Mouse (Mus musculus) kidney, postnatal 4 days (tissue): ENCODE measurements around the gene Tmem126a.

Source experiments
- DNase-seq, 2 experiments: peaks; one replicate each; pipeline ENCODE4 v3.0.0; 2021; ENCODE audit warnings: mixed read lengths in 2 of 2

The Tmem126a gene

GRCm38 (mm10) chr7:90456845-90457468 is at the start of gene Tmem126a:
Gene Tmem126a, minus strand, starts transcription at chr7:90457229.
- DNase-seq, result peak; percentile 86 to 92

GRCm38 (mm10) chr7:90482607-90483006 is 25.6 kb upstream of the Tmem126a start:
- no peak for DNase-seq

- DNase-seq, result no peak
Observed at GRCm38 (mm10) chr7:90476313-90477245, 19.6 kb upstream of the Tmem126a start, which contains the start of gene Dlg2. Gene Dlg2, plus strand, starts transcription at chr7:90476672.

DNA sequence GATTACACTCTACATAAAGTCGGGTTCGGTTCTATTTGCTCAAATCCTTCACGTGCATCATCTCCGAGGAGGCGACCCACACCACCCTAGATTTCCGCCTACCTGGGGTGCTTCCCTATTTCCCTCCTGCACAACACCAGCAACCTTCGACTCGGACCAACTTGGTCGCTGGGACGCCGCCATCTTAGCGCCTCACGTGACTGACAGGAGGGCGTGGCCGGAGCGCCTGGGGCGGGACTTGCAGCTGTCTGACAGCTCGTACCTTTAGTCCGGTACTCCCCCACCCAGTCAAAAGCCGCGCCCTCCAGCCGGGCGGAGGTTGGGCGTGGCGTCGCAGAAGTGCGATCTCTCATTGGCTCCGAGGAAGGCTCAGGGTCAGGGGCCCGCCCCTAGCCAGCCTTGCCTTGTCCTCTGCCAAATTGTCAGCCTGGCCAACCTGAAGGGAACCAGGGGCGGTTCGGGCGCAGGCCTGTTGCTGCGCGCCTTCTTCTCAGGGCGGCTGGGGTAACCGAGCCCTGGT is 18.8 kb upstream of the Tmem126a start, which contains the start of gene Tmem126b:
Gene Tmem126b, minus strand, starts transcription at position 209 of the 520 bp plus-strand sequence.
- peak; percentile 99 for DNase-seq

GRCm38 (mm10) chr7:90473511-90473910 is 16.5 kb upstream of the Tmem126a start:
- DNase-seq, result no peak

- DNase-seq, result no peak
Observed at GRCm38 (mm10) chr7:90461441-90461840, 4.4 kb upstream of the Tmem126a start.

DNA sequence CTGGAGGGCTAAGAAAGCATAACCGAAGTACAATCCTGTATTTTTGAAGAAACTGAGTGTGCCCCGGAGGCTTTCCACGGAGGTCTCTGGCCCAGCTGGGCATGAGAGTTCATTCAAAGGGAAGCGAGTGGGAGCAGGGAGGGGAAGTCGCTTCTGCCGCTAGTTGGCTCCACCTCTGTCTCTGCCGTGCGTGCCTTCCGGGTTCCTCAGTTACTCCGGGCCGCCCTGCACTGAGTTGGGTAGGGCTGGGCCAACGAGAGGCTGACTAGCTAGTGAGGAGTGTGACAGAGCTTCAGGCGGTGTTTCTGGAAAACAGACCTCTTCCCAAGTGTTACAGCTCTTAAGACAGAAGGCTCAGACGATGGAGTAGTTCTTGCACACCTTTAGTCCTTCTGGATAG is 3.9 kb upstream of the Tmem126a start:
- peak; percentile 41 to 66 for DNase-seq

DNA sequence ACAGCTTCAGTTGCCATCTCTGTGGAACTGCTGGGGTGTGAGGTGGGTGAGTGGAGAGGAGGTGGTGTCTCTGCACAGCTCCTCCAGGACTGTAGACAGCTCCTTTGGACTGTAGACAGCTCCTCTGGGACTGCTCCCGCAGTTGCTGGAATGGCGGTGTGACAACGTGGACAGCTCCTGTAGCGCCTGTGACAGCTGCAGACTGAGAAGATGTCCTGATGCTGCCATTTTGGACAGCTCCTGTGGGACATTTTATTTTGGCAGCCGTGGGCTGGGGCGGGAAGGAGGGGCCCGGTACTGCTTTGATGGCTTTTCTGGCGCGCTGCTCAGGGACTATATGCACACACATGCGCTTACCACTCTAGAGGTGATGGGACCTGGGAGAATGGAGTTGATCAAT is 3.3 kb upstream of the Tmem126a start:
- peak; percentile 43 to 55 for DNase-seq

GRCm38 (mm10) chr7:90457517-90457916 is 488 bp upstream of the Tmem126a start:
- DNase-seq, result no peak

GRCm38 (mm10) chr7:90456149-90456844 is 732 bp downstream of the Tmem126a start:
- DNase-seq, result no peak

DNA sequence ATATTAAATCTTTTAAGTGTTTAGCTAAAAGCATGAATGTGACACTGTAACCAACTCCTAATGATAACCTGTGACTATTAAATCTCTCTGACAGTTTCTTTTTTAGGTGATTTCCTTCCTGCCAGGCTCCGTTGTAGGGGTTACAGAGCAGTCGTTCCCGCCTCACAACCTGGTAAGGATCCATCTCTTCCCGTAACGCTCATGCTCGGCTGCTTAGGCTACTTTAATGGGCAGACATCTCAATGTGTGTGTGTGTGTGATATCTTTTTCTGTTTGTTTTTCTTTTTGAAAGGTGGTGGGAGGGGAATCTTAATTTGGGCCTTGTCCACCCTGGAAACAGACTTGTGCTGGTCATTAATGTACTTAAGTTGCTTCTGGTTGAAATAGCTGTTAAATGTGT is 12.8 kb downstream of the Tmem126a start:
- DNase-seq, result peak in 1 of 2 experiments; percentile 21

DNA sequence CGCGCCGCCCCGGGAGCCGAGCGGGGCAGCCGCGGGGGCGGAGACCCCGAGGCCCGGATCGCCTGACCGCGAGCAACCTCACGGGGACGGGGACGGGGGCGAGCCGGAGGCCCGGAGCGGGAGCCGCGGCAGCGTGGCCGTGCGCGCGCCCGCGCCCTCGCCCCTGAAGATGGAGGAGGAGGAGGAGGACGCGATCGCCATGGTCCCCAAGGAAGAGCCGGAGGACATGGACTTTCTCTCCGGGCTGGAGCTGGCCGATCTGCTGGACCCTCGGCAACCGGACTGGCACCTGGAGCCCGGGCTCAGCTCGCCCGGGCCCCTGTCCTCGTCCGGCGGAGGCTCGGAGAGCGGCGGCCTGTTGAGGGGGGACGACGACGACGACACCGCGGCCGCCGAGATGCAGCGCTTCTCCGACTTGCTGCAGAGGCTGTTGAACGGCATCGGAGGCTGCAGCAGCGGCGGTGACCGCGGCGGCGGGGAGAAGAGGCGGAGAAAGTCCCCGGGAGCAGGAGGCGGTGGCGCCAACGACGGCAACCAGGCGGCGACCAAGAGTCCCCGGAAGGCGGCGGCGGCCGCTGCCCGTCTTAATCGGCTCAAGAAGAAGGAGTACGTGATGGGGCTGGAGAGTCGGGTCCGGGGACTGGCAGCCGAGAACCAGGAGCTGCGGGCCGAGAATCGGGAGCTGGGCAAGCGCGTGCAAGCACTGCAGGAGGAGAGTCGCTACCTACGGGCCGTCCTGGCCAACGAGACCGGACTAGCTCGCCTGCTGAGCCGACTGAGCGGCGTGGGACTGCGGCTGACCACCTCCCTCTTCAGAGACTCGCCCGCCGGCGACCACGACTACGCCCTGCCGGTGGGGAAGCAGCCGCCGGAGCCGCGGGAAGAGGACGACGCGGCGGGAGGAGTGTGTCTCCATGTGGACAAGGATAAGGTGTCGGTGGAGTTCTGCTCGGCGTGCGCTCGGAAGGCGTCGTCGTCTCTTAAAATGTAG is 13.6 kb downstream of the Tmem126a start:
- peak; percentile 77 to 87 for DNase-seq

DNA sequence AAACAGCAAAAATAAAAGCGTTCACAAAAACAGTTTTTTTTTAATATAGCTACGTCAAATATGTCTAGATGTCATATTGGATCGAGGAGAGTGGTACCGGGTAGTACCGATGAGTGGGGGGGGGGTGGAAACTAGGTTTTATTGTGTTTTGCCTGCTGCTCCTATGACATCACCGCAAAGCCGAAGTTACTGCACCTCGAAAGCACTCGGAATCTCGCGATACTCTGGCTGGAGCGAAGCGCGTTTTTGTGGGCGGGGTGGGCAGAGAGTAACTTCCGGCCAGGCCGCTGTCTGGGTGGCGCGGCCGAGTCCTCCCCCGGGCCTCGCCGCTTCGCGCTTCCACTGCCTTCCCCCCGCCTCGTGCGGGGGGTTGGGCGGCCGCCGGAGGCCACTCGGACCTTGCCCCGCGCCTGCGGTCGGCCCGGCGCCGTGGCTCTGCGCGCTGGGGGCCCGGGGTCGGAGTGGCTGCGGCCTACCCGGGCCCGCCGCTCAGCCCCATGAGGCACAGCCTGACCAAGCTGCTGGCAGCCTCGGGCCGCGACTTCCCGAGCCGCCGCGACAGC is 14.4 kb downstream of the Tmem126a start, which contains the start of gene Crebzf:
Gene Crebzf, plus strand, starts transcription at position 212 of the 563 bp plus-strand sequence.
- peak; percentile 95 to 98 for DNase-seq

- DNase-seq, result no peak
Observed at GRCm38 (mm10) chr7:90442070-90442469, 15.0 kb downstream of the Tmem126a start.

DNA sequence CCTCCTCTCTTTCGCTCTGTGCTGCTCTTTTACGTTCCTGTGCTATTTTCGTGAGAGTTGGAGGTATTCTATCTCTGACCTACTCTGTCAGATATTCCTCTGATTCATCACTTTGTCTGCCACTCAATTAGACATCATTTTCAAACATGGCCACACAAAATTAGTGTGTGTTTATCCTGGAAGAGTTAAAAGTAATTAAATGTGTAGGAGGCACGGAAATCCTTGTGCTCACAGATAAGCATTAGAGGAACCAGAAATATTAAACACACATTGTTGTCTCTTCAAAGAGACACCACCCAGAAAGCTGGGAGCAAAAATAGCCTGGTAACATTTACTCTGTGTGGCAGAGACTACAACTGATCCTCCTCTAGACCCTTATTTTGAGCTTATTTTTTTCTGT is 17.0 kb downstream of the Tmem126a start:
- DNase-seq, result no peak

GRCm38 (mm10) chr7:90432221-90432620 is 24.8 kb downstream of the Tmem126a start:
- no peak for DNase-seq

DNA sequence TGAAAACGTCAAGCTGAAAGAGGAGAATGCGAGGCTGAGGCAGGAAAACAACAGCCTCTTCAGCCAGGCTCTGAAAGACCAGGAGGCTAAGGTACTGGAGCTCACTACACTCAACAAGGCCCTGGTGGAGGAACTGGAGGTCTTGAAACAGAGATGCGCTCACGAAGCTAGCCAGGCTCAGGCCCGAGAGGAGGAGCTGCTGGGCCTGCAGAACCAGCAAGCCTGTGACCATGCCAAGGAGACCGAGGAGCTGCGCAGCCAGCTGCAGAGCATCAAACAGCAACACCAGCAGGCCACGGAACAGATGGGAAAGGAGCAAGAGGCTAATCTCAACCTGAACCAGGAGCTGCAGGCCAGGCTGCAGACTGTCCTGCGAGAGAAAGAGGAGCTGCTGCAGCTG is 30.0 kb downstream of the Tmem126a start:
- no peak for DNase-seq

DNA sequence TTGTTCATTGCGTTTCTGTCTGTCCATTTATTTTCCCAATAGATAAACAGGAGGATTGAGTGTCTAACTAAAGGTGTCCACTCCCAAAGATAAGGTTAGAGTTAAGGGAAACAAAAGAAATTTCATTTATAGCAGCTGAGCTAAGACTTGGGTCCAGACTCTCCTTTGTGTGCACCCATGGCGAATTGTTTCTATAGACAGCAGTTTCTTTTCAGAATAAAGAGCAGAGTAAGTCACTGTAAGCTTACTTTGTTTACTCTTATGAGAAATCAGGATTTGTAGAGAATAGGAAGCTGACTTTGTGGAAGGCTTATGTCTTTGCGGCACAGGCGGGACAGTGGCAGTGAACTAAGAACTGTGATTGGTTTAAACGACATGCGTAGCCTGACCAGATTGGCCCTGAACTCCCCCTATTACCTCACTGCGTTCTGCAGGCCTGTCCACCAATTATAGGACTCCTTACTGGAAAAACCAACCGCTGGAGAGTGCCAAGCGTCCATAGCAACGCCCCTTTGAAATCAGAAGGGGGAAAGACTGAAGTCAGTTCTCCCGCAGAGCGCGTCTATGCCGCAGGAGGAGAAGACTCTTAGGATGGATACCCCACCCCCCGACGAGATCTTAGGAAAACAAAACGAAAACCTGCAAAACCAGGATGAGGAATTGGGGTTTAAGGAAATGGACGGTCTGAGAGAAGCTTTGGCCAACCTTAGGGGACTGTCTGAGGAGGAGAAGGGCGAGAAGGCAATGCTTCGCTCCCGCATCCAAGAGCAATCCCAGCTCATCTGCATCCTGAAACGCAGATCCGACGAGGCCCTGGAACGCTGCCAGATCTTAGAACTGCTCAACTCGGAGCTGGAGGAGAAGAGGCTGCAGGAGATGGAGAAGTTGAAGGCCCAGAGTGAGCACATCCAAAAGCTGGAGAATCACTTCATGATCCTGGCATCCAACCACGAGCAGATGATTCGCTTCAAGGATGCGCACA is 30.7 kb downstream of the Tmem126a start, which contains the start of gene Ccdc89:
Gene Ccdc89, plus strand, starts transcription at position 558 of the 982 bp plus-strand sequence.
- peak; percentile 81 to 88 for DNase-seq

GRCm38 (mm10) chr7:90409934-90410333 is 47.1 kb downstream of the Tmem126a start:
- DNase-seq, result peak; percentile 78 to 80
